Mouse (Mus musculus) hematopoietic multipotent progenitor cell, adult 10-12 weeks (in vitro differentiated cells): ENCODE results near the gene 4933417A18Rik. TPM values are rescaled to one million over a fixed set of nuclear protein-coding genes. Genes with fewer than 3 reads are reported as not detected.

Experiments
- polyA plus RNA-seq: library from polyadenylated mRNA; stranded (reverse); fragments of >175 nt; gene quantifications from 2 replicates; pipeline ENCODE4 v1.2.3, GENCODE M21; 2012; ENCODE audit warnings: low replicate concordance

Gene 4933417A18Rik
- not detected in 2 replicates for polyA plus RNA-seq

DNA sequence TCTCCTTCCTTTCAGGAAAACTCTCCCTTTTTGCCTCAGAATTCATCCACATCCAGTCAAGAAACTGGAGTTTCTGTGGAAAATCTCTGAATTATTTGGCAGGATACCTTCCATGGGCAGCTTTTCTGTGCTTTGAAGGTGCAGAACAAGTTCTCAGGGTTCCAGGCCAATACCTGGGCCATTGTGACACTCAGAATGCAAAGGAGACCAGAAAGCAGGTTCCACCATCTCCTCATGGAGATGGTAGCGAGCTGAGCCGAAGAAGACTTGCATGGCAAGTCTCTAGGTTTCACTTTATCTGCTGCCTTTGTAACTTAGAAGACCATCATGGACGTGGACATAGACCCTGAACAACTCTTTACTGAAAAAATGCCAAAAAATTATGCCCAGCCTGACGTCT lies at the start of gene 4933417A18Rik, which contains the start of gene Fam217a:
Gene 4933417A18Rik, plus strand, starts transcription at position 200 of the 400 bp plus-strand sequence.
Gene Fam217a, minus strand, starts transcription at position 101 of the 400 bp plus-strand sequence.

DNA sequence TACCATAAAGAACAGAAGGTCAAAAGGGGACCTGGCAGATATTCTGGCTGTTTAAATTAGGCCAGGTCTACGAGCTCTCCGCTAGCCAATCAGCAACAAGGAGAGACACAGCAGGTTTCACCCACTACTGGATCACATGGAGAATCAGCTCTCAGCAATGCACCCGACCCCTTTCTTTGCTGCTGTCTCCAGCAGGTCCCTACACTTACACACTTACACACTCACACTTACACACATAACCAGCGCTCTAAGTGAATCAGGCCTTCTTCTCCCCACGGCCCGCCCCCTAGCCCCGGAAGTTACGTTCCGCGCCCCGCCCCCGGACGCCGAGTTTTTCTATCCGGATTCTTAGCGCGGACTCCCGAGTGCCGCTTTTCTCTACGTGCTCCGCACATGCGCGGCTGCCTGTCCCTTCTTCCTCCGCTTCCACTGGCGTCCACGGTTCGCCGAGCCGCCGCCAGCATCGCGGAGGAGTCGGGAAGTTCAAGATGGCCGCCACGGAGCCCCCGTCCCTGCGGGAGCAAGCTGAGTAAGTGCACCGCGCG lies 49.0 kb upstream of the 4933417A18Rik start, which contains the start of gene Prpf4b:
Gene Prpf4b, plus strand, starts transcription at position 137 of the 545 bp plus-strand sequence.

DNA sequence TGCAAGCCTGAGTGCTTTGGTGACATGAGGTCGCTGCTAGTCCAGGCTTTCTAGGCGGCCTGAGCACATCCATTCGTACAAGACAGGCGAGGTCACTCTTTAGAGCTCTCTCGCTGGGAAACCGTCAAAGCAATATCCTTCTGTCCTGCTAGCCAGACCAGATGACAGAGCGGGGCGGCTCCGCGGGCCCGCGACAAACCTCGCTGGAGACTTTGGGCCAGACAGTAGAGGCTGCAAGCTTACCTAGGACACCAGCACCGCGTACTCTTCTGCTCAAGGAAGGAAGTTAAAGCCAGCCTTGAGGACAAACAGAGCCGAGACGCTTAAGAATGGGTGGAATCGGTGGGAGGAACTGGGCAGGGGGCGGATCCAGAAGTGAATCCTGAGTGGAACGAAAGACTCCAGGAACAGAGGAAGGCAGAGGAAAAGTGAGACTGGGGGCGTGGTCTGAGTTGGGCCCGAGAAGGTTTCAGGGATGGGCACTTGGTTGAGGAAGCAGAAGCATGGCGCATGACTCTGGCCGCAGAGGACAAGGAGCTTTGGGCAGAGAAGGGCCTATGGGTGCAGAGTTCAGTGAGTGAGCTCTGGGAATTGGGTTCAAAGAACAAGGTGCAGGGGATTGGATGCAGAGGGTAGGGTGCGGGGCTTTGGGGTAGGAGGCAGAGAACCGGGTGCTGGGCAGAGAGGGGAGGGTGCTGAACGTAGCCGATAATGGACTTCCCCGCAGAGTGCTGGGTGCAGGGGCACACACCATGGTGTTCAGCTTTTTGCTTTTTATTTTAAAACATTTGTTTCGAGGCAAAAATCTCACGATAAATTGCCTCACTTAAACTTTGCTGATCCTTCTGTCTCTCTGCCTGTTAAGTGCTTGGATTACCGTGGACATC lies 39.5 kb downstream of the 4933417A18Rik start, which contains the start of gene Eci3:
Gene Eci3, minus strand, starts transcription at position 300 of the 887 bp plus-strand sequence.

Other genes starting within 250 kb of the 4933417A18Rik start
- not detected in 2 replicates for gene Fam50b, start 189.6 kb upstream of the 4933417A18Rik start, polyA plus RNA-seq
- 21.3 and 32.9 TPM in 2 replicates for gene Prpf4b, start 49.1 kb upstream of the 4933417A18Rik start, polyA plus RNA-seq
- gene Fam217a, start 99 bp upstream of the 4933417A18Rik start, polyA plus RNA-seq = 0.12 TPM in 1 of 2 replicates, not detected in the other
- gene Eci3, start 39.4 kb downstream of the 4933417A18Rik start, polyA plus RNA-seq = not detected in 2 replicates
- 3.9 and 10.7 TPM in 2 replicates for gene Eci2, start 102.7 kb downstream of the 4933417A18Rik start, polyA plus RNA-seq